Mouse (Mus musculus) cerebellum, postnatal 25 days (tissue): ENCODE measurements around the gene Ccdc65.
A peak's percentile ranks its signal among the peaks of the same experiment; 100 is the strongest.

Experiments
- DNase-seq, 2 experiments: peaks; one replicate each; pipeline ENCODE4 v3.0.0; 2021; ENCODE audit warnings: mixed read lengths in 2 of 2

Ccdc65 gene

DNA sequence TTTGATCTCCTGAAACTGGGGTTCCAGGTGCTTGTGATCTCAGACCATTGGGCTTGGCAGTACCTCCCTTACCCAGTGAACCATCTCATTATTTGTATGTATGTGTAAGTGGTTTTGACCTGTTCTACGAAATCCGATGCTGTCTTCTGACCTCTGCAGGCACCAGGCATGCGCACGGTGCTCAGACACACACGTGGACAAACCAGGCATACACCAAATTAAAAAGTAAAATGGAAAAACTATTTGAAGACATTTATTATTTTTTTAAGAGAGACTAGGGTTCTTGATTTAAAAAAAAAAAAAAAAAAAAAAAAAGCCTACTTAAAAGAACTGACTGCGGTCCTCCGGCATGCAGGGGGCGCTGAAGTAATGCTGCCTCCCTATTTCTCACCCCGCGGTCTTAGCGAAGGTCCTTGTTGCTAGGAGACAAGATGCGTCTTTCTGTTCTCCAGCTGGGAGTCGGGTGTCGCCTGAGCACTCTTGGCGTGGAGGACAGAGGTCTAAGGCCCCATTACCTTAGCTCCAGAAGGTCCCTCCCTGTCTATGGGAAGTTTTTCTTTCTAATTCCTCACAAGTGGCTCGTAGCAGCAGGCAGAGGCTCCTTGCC, at the start of gene Ccdc65:
TSS of gene Ccdc65 (plus strand) at position 442 of the 607 bp plus-strand sequence.
- peak; percentile 82 to 90 for DNase-seq

DNA sequence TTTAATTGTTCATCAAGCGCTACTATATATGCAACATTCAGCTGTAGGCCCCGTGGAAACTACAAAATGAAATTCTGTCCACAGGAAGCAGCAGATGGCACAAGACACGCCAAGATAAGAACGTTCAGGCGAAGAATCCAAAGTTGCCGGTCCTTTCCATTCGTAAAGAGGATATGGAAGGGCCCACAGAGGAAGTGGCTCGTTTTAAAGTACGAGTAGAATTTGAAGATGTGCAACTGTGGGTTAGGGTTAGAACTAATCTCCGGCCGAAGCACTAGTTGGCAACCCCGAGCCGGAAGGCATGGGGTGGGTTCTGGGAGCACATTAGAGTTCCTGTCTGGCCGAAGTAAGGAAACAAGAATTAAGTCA, 45.8 kb upstream of the Ccdc65 start:
- no peak for DNase-seq

DNA sequence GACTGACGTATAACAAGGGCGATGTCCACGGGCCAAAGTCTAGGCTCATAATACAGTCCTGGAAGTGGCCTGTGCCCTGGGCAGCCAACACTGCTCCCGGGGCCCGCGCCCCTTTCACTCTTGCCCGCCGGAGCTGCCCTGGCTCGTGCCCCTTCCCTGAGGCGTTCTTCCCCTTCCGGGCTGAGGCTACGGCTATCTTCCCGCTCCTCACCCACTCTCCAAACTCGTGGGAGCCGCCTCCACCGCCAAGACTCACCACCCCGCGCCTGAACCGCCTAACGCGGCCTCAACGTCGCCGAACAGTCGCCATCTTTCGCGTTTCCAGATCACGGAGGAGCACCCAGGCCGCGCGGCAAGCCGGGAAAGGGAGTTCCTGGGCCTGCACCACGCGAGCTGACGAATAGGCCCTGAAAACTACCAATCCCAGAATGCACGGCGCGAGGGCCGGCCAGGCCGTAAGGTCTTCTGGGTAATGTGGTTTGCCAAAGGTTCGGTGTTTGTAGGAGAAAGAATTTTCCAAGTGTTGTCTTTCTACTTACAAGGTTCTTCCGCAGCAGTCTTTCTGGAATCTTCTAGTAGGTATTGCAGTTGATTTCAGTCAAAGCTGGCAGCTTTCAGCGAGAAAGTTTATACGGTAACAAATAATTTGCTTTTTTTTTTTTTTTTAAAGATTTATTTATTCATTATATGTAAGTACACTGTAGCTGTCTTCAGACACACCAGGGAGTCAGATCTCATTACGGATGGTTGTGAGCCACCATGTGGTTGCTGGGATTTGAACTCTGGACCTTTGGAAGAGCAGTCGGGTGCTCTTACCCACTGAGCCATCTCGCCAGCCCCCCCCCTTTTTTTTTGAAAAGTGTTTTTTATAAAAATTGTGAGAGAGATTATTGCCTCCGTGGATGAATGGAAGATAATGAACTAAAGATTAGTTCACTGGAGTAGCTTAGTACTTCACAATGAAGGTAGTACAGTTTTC, 45.2 kb upstream of the Ccdc65 start, which contains the start of gene Ddx23:
TSS of gene Ddx23 (minus strand) at position 328 of the 979 bp plus-strand sequence.
- peak; percentile 95 to 97 for DNase-seq

DNA sequence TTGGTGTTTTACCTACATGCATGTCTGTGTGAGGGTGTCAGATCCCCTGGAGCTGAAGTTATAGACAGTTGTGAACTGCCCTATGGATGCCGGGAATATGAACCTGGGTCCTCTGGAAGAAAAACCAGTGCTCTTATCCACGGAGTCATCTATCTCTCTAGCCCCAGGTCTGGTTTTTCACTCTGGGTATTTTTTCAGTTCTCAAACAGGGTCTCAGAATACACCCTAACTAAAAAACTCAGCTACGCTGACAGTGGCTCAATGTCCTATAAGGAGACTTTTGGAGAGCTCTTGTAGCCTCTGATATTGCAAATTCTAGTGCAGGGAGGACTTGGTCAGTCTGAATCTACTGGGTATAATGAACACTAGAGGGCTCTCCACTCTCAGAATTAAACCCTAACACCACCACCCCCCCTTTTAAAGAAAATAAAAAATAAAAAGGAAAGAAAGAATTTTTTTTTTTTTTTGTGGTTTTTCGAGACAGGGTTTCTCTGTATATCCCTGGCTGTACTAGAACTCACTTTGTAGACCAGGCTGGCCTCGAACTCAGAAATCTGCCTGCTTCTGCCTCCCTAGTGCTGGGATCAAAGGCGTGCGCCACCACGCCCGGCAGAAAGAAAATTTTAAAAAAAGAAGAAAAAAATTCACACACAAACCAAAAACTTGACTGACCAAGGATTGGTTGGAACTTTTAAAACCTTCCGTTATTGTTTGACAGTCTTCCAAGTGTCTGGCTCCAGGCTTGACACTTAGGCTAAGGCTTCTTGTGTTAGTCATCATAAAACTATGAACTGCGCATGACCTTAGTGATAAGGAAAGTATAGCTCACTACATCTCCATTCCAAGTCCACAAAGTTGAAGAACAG, 43.7 kb upstream of the Ccdc65 start:
- no peak for DNase-seq

DNA sequence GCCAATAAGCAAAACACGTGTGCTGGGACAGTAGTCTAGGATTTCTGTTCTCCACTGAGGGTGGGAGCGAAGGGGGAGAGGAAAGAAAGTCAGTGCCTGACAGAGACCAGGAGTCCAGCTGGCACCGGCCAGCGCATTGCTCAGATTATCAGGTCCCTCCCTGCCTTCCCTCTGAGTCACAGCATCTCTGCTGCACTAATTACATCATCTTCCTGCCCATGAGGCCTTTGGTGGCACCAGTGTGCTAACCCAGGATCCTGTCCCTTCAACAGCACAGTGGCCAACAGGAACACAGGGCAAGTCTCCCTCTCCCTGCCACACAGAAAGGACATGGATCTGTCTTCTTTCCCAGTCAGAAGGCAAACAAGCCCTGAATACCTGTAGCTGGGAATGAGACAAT, 35.4 kb upstream of the Ccdc65 start:
- DNase-seq: no peak

DNA sequence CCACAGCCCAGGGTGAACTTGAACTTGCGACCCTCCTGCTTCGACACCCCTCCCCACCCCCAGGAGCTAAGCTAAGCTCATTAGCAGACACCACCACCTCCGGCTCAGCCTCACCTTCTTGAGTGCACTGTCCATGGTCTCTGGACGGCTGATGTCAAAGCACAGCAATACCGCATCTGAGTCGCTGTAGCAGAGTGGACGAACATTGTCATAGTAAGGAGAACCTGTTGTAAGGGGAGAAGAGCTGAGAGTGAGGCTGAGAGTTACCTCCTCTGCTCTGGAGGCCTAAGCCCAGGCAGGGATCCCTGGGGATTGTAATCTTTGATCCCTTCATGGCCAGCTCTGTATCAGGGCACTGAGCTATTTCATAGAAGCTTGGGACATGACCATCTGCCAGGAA, 34.3 kb upstream of the Ccdc65 start:
- DNase-seq: no peak

DNA sequence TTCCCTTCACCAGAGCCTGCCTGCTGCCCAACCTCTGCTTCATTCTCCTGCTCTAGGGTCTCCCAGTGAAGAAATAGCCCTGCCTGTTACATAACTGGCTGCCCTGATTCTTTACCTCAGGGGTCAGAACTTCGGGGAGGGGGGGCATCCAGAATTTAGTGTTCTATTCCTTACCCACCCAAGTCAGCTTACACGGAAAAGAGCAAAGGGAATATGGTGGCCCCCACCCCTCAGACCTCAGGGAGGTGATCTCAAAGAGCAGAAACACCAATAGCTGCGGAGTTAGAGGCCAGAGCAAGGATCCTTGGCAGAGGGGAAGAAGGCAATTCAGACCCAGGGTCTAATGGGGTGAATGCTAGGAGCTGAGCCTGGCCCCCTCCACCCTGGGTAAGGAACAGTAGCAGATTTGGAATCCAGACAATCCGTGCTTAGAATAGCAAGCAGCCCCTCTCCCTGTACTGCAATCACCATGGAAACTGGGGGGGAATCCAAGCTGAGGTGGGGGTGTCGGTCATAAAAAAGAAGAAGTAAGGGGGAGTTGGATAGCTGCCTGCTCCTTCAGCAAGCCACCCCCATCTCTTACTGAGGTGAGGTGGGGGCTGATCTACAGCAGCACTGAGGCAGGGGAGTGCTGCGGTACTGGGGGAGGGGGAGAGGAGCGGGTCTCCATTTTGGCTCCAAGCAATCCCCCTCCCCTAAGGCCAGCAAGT, 33.6 kb upstream of the Ccdc65 start:
- DNase-seq: no peak

DNA sequence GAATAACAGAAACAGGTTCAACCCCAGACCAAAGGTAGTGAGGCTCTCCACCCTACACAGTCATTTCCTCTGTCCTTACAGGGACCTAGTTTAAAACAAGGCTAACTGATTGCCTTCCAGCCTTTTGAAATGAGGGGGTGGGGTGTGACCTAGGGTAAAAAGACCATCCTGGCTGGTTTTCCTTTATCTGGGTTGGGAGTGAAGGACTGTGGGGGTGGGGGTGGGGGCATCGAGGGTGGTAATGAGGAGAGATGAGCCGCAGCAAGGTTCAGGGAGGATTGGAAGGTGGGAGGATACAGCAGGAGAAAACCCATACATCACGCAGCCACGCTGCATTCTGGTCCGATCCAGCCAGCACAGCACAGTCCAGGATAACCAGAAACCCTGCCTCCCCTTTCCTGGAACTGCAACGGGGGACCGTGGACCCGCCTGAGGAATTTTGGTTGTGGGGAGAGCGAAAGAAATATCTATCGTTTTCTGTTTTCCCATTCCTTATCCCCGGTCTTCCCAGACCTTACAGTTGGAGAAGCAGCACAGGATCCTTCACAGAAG, 32.9 kb upstream of the Ccdc65 start:
- DNase-seq: no peak

DNA sequence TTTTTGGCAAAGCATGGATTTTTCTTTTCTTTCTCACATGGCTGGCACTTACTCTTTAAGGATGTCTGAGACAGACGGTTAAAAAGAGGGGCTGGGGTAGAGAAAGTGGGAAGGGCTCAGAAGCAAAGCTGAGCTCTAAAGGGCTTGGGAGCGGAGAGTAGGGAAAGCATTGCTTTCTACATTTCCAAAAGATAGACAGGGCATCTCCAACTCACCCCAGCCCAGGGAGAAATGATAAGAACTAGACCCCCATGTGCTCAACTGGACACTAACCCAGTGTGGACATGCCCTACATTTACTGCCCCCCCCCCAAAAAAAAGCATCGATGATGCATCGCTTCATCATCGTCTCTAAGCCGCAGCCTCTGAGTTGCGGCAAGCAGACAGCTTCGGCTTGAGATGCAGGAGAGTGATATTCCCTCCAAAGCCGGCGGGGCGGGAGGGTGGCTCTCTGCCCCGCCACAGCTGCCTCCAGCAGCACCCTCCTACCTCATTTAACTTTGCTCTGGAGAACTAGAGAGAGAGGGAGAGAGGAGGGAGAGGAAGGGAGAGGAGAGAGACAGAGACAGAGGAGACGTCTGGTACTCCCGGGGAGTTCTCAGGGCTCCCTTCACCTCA, 32.3 kb upstream of the Ccdc65 start:
- DNase-seq: no peak

DNA sequence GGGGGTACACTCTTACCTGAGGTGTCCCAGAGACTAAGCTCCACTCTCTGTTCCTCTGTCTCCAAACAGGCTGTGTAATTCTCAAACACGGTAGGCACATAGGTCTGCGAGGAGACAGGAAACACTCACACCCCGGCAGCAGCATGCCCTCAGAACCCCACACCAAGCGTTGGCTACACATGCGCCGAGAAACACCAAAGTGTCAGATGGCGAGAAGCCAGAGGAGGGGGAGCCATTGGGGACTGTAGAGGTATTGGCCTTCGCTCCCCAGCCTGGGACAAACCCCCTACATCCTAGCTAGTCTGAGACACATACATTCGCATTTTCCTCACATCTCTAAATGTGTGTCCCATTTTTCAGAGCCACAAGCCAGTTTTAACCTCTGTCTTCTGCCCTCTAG, 31.5 kb upstream of the Ccdc65 start:
- peak; percentile 60 to 71 for DNase-seq

DNA sequence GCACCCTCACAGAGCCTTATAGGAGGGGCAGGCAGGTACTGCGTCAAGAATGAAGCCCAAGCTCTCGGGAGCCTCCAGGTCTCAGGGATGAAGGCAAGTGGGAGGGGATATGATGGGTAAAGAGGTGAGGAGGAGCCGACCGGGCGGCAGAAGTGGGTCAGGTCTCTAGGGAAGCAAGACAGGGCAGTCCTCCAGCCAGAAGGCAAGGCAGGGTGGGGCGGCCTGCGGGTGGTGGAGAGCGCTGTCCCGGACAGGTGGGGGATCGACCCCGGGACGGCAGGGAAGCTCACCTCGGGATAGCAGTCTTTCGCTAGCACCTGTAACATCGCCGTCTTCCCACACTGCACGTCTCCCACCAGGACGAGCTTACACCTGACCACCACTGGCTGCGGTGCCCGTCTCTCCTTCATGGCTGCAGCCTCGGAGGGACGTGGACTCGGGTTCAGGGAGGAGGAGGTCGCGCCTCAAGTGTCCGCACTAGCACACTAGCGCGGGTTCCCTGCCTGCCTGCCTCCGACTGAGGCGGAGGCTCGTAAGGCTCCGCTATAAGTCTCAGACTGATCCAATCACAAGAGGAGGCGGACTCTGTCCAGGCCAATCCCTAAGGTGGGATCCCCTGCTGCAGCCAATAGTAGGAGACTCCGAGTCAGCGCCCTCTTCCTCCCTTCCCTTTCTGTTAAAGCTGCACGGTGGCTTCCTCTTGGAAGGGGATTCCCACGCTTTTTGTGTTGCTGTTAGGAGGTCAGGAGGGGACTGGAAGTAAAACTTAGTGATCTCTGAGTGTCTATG, 30.9 kb upstream of the Ccdc65 start, which contains the start of gene Rnd1:
TSS of gene Rnd1 (minus strand) at position 522 of the 789 bp plus-strand sequence.
- peak; percentile 92 to 94 for DNase-seq

DNA sequence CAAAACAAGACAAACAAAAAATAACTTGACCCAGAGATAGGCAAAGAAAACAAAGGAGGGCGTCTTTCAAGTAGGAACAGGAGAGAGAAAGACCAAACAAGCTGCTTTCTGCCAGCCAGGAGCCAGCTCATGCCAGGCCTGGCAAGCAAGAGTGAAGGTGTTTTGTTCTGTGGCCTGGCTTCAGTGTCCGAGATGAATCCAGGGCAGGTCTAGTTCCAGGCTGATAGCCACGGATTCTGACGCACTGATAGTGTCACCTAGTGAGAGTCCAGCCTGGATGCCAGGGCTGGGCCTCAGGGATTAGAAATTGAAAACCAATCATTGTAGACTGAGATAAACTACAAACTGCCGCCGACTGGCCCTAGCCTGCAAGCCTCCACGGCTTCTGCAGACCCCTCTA, 30.0 kb upstream of the Ccdc65 start:
- peak; percentile 20 to 21 for DNase-seq

DNA sequence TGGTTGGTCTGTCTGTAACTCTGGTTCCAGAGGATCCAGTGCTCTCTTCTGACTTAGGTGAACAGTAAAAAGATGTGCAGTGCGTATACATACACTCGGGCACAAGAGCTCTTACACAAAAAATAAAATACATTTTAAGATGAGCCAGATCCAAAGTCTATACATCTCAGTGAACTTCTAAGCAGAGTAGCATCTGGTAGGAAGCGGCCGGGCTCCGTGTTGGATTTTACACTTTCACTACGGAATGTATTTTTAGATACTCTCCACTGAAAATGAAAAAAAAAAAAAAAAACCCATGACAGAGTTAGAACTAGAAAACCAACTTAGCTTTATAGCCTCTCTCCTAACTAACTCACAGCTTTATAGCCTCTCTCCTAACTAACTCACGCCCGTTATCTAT, 27.3 kb upstream of the Ccdc65 start:
- DNase-seq: no peak

DNA sequence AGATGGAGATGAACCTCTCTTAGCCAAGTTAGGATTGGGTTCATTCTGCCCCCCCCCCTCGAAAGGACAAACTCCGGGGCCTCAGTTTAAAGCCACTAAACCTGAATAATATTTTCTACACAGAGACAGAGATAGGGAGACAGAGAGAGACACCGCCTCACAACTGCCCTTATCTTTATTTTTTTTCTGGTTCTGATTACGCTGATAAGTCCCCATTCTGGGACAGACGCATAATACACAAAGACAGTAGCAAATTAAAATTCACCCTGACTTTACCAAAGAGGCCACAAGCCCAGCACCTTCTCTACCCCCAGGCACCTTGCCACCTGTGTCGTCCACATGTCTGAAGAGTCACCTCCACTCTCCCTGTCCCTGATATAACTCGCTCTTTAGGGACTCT, 26.4 kb upstream of the Ccdc65 start:
- DNase-seq: no peak

DNA sequence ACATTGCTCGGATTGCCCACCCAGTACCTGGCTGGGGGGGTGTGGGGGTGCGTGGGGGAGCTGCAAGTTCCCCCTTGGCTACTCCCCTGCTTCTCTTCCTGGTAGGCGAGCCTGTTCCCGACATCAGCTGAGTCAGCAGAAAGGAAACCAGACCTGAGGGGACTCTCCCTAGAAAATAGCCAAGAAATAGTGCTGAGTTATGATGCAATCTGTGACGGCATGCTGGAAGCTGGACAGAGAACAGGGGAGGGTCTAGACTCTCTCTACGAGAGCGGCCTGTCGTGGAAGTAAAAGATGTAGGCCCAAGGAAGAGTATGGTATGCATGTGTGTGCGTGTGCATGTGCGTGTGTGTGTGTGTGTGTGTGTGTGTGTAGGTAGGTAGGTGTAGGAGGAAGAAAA, 24.8 kb upstream of the Ccdc65 start:
- no peak for DNase-seq

DNA sequence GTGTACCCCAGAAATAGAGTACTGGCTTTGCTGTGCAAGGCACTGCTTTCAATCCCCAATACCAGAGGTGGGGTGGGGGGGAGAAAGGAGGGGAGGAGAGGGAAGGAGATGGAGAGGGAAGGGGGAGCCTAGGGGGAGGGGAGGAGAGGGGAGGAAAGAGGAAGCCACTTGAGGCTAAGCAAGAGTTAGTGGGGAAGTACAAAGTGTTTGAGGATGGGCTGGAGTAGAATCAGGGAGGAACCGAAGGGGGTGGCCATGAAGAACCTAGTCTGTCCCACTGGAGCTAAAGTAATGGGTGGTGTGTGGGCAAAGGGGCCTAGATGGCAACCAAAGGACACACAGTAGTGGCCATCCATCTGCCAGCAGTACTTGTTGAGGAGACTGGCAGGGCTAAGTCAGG, 24.3 kb upstream of the Ccdc65 start:
- no peak for DNase-seq

DNA sequence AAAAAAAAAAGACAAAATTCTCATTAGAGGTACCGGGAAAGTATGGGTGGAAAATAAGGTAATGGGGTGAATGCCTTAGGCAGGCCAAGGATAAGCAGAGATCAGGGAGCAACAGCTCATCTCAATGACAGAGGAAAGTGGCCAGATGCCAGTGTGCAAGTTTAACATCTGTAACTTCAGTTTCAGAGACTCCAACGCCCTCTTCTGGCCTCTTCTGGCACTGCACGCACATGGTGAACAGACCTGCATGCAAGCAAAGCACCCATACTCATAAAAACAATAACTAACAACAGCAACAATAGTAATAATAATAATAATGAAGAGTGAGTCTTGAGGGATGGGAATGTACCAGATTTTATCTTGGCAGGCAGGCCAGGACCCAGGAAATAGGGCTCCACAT, 22.1 kb upstream of the Ccdc65 start:
- no peak for DNase-seq

DNA sequence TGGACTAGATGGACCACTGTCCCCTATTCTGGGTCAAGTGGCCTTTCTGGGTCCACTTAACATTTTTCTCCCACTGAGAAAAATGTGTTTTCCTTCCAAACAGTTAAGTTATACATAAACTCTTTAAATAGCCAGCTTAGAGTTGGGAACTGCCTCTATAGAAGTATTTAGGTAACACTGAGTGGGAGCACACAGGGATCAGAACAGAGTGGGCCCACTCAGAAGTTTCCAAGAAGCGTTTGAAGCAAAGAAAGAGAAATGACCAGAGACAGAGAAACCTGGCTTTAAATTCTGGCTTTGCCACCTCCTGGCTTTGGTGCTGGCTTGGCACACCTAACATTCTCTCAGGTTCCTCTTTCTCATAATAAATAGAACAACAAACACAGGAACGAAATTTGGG, 18.3 kb upstream of the Ccdc65 start:
- DNase-seq: no peak

DNA sequence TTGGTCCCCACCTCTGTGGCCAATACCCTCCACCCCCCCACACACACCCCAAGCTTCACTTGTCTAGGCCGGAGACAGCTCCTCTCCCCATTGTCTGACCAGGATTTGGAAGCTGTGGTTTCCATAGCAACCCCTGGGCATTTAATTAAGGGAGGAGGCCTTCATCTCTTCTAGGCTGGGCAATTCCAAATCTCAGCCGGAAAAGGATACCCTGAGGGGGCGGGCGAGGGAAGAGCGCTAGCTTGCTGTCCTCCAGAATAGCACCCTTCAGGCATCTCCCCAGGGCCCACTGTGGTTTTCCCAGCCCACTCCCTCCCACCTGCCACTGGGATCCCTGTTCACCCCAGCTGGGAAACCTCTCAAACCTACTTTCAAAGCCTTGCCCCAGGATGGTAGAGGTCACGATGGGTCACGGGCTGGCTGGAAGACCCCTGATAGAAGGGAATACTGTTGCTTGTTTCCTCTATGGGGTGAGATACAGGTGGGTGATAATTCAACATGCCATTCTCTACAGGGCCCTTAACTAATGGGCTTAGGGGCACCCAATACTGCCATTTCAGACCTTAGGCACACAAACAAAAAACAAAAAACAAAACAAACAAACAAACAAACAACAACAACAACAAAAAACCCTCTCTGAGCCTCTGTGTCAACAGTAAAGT, 16.4 kb upstream of the Ccdc65 start:
- DNase-seq: no peak

DNA sequence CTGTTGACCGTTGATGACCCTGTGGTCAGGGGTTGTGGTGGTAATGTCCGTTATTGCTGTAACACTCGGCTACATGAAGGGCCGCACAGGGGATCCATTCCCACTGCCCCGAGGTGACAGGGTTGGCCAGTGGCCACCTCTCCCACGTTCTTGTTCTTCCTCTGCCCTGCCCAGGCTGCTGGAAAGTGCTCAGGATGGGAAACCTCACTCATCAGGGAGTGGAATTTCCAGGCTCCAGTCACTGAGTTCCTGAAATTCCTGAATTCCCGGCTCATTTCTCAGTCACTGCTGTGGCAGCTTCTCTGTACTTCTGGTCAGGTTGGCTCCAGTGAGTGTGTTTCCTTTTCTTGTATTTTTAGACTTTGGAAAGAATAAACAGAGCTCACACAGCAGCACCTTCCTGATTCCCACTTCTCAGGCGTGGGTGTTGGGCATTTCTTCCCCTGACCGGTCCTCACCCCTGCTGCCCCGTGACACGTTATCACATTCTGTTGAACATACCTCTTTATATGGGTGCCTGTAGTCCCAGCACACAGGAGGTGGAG, 15.8 kb upstream of the Ccdc65 start:
- no peak for DNase-seq
